Mouse (Mus musculus) liver, embryonic 15.5 days (tissue): Measurements from ENCODE around the gene Paip2b. TPM values are rescaled to one million over a fixed set of nuclear protein-coding genes. Genes with fewer than 3 reads are reported as not detected.

Experiments used
- ATAC-seq: fragments of 200-750 bp; cut with Nextera tagmentation; 2 replicates; pipeline ENCODE4 v1.8.0; 2017; ENCODE audit warnings: moderate number of reproducible peaks, mild to moderate bottlenecking, moderate library complexity; ENCODE audit not compliant: insufficient read depth
- H3K27ac ChIP-seq: fragments of 300-500 bp; sonication (generic); replicated peaks from 2 replicates; pipeline ENCODE4 v1.5.1; 2015; ENCODE audit warnings: mild to moderate bottlenecking, inconsistent platforms
- H3K27me3 ChIP-seq: fragments of 300-500 bp; sonication (generic); 2 replicates; pipeline ENCODE4 v1.6.1; 2015; ENCODE audit warnings: mild to moderate bottlenecking, inconsistent platforms
- H3K36me3 ChIP-seq: fragments of 300-500 bp; sonication (generic); replicated peaks from 2 replicates; pipeline ENCODE4 v1.6.1; 2015; ENCODE audit warnings: moderate library complexity, mild to moderate bottlenecking, inconsistent platforms
- H3K4me1 ChIP-seq: fragments of 300-500 bp; sonication (generic); replicated peaks from 2 replicates; pipeline ENCODE4 v1.6.1; 2015; ENCODE audit warnings: inconsistent platforms
- H3K4me2 ChIP-seq: fragments of 300-500 bp; sonication (generic); 2 replicates; pipeline ENCODE4 v1.6.1; 2015; ENCODE audit warnings: moderate library complexity, mild to moderate bottlenecking, inconsistent platforms
- H3K4me3 ChIP-seq: fragments of 300-500 bp; sonication (generic); replicated peaks from 2 replicates; pipeline ENCODE4 v1.5.1; 2015; ENCODE audit warnings: mild to moderate bottlenecking, inconsistent platforms
- H3K9ac ChIP-seq: fragments of 300-500 bp; sonication (generic); 2 replicates; pipeline ENCODE4 v1.6.1; 2015; ENCODE audit warnings: moderate library complexity, mild to moderate bottlenecking, inconsistent platforms
- H3K9me3 ChIP-seq: fragments of 300-500 bp; sonication (generic); replicated peaks from 2 replicates; pipeline ENCODE4 v1.6.1; 2016; ENCODE audit warnings: inconsistent platforms
- WGBS: fragments of 180-500 bp; shearing (Covaris S2); methylation state at CpG from one replicate; pipeline ENCODE4 v1.1.7; 2015; ENCODE audit warnings: mixed read lengths; ENCODE audit not compliant: insufficient replicate concordance; 5-methylcytosine and 5-hydroxymethylcytosine counted together
- polyA plus RNA-seq: library from polyadenylated mRNA; unstranded; fragments of >200 nt; fragmentation: Nextera tagmentation; extraction: Ambion mirVana; gene quantifications from 2 replicates; pipeline ENCODE4 v1.2.1, GENCODE M21; 2015

Gene Paip2b
- polyA plus RNA-seq: 3.3 and 3.7 TPM in 2 replicates

- no peaks in the 10 kb centered on the region for H3K36me3 ChIP-seq
- WGBS: under 1% methylated on average over 37 of the region's 37 CpGs
Observed at GRCm38 (mm10) chr6:83831606-83832123, at the start of gene Paip2b. Gene Paip2b, minus strand, starts transcription at chr6:83831741.

DNA sequence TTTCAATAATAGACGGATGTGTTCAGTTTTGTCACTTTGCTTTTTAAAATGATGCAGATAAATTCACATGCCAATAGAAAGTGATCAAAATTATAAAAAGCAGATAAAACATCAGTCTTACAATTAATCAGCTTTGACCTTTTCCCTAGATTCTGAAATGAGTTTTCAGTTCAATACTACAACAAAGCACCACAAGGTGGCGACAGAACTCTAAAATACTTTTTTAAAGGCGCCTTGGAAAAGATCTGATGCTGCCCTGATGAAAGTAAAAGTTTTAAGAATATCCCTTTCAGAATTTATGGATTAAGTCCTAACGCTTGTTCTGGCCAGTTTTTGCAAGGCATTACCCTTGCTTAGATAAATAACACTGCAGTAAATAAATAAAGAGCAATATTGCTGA lies 48.3 kb upstream of the Paip2b start:
- no peak overlapping the region for H3K27ac ChIP-seq
- no peak overlapping the region for H3K4me2 ChIP-seq
- no peak for ATAC-seq
- H3K9ac ChIP-seq: no peak overlapping the region
- H3K9me3 ChIP-seq: no peaks in the 10 kb centered on the region
- no peaks in the 10 kb centered on the region for H3K4me1 ChIP-seq
- H3K36me3 ChIP-seq: no peaks in the 10 kb centered on the region
- no peaks in the 10 kb centered on the region for H3K27me3 ChIP-seq
- WGBS: 4% methylated on average over 4 of the region's 4 CpGs
- no peak overlapping the region for H3K4me3 ChIP-seq

More at GRCm38 (mm10) chr6:83831606-83832123, at the start of gene Paip2b:
- H3K4me2 ChIP-seq: peak within 1 kb of the TSS; percentile 97
- peak within 1 kb of the TSS; percentile 67 for H3K4me3 ChIP-seq
- H3K4me1 ChIP-seq: peaks cover 17% of the 10 kb centered on the region
- peak; percentile 98 for ATAC-seq
- peak within 1 kb of the TSS; percentile 70 for H3K27ac ChIP-seq
- H3K9ac ChIP-seq: peak within 1 kb of the TSS; percentile 72
- H3K9me3 ChIP-seq: no peaks in the 10 kb centered on the region
- H3K27me3 ChIP-seq: no peaks in the 10 kb centered on the region

DNA sequence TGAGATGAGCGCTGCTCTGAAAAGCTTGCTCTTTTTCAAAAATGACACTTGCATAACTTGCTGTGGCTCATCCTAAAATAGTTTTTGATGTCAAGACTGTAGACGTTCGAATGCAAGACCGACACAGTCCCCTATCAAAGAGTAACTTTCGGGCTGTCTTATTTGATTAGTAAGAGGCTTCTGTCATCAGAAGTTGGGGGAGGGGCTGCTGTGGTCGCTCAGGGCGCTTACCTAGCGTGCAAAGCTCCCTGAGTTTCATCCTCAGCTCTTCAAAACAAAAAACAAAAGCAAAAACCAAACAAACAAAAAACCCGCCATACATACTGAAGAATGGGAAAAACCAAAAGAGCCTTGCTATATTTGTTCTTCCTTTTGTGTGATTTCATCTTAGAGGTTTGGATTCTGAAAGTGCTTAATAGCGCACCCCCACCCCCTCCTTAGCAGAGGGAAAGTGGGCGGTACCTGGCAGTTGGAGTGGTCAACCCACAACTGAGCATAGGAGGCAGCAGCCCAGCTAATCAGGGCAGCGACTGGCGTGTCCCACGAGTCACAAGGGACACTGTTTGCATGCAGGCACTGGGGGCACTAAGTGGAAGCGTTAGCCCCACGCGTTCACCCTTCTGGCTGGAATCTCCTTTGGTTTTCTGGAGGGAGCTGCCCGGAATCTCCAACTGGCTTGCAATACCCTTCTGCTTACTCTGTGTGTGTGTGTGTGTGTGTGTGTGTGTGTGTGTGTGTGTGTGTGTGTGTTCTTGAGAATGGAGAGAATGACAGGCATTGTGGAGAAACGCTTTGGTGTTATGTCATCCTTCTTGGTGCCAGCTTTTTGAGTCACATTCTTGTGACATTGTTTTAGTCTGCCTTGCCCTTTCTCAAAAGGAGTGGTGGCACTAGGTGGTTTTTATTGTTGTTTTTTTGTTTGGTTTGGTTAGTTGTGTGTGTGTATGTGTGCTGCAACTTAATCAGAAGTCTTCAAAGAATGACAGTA lies 36.4 kb upstream of the Paip2b start:
- Histone ChIP-seq H3K4me1 (peaks cover 18% of the 10 kb centered on the region), H3K27me3 (peaks cover 7% of the 10 kb centered on the region; the same call in 1 of the 2 replicates), H3K36me3 (no peaks in the 10 kb centered on the region), H3K9ac (peak overlapping the region; percentile 63), H3K4me3 (peak overlapping the region; percentile 68), H3K9me3 (no peaks in the 10 kb centered on the region), H3K27ac (no peak overlapping the region), H3K4me2 (peak overlapping the region; percentile 97)
- WGBS: 3% methylated on average over 19 of the region's 19 CpGs
- ATAC-seq: peak; percentile 23; the same call in 1 of the 2 replicates

GRCm38 (mm10) chr6:83866954-83867597 lies 35.5 kb upstream of the Paip2b start, which contains the start of gene Zfp638:
Gene Zfp638, plus strand, starts transcription at chr6:83867109.
- H3K27me3 ChIP-seq: peaks cover 7% of the 10 kb centered on the region; the same call in 1 of the 2 replicates
- H3K4me2 ChIP-seq: peak within 1 kb of the TSS; percentile 97
- peaks cover 18% of the 10 kb centered on the region for H3K4me1 ChIP-seq
- H3K4me3 ChIP-seq: peak within 1 kb of the TSS; percentile 68
- peak within 1 kb of the TSS; percentile 63 for H3K9ac ChIP-seq
- peak; percentile 95 for ATAC-seq
- H3K27ac ChIP-seq: peak within 1 kb of the TSS; percentile 26; the same call in 1 of the 2 replicates
- no peaks in the 10 kb centered on the region for H3K36me3 ChIP-seq
- no peaks in the 10 kb centered on the region for H3K9me3 ChIP-seq
- under 1% methylated on average over 50 of the region's 50 CpGs for WGBS

- peak overlapping the region; percentile 63; the same call in 1 of the 2 replicates for H3K9ac ChIP-seq
Observed at GRCm38 (mm10) chr6:83866423-83866822, 34.9 kb upstream of the Paip2b start.

GRCm38 (mm10) chr6:83863538-83863937 lies 32.0 kb upstream of the Paip2b start:
- Histone ChIP-seq H3K4me3 (no peak overlapping the region), H3K27ac (no peak overlapping the region), H3K9ac (no peak overlapping the region), H3K4me2 (no peak overlapping the region), H3K27me3 (peaks cover 3% of the 10 kb centered on the region; the same call in 1 of the 2 replicates), H3K4me1 (peaks cover 18% of the 10 kb centered on the region), H3K36me3 (no peaks in the 10 kb centered on the region), H3K9me3 (no peaks in the 10 kb centered on the region)
- ATAC-seq: no peak
- 37% methylated on average over 4 of the region's 4 CpGs for WGBS

More at GRCm38 (mm10) chr6:83866423-83866822, 34.9 kb upstream of the Paip2b start:
- H3K27me3 ChIP-seq: peaks cover 7% of the 10 kb centered on the region; the same call in 1 of the 2 replicates
- no peaks in the 10 kb centered on the region for H3K9me3 ChIP-seq
- H3K4me2 ChIP-seq: peak overlapping the region; percentile 97
- no peak for ATAC-seq
- no peaks in the 10 kb centered on the region for H3K36me3 ChIP-seq
- peak overlapping the region; percentile 68 for H3K4me3 ChIP-seq
- H3K4me1 ChIP-seq: peaks cover 18% of the 10 kb centered on the region
- no peak overlapping the region for H3K27ac ChIP-seq
- 31% methylated on average over 4 of the region's 4 CpGs for WGBS

DNA sequence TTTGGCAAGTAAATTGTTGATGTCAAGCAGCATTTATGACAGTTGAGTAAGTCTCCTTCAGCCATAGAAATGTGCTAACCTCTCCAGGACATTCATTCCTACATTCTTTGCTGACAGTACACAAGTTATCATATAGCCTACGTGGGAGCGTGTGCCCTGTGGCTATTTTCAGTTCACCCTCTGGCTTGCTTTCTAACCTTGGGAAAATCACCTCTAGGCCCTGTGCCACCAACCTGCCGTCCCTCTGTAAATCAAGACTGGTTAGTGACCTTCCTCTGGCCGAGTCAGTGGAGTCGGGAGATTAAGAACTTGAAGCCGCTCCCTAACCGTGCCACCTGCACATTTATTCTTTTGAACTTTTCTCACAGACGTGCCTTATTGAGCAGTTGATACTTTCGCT lies 28.5 kb upstream of the Paip2b start:
- Histone ChIP-seq H3K4me1 (no peaks in the 10 kb centered on the region), H3K9me3 (no peaks in the 10 kb centered on the region), H3K4me3 (no peak overlapping the region), H3K36me3 (no peaks in the 10 kb centered on the region), H3K9ac (no peak overlapping the region), H3K27ac (no peak overlapping the region), H3K27me3 (no peaks in the 10 kb centered on the region), H3K4me2 (no peak overlapping the region)
- WGBS: 71% methylated on average over 9 of the region's 9 CpGs
- ATAC-seq: no peak

GRCm38 (mm10) chr6:83857476-83857875 lies 25.9 kb upstream of the Paip2b start:
- Histone ChIP-seq H3K9ac (no peak overlapping the region), H3K27ac (no peak overlapping the region), H3K9me3 (no peaks in the 10 kb centered on the region), H3K4me1 (no peaks in the 10 kb centered on the region), H3K27me3 (no peaks in the 10 kb centered on the region), H3K4me2 (no peak overlapping the region), H3K36me3 (no peaks in the 10 kb centered on the region), H3K4me3 (no peak overlapping the region)
- 71% methylated on average over 5 of the region's 5 CpGs for WGBS
- ATAC-seq: no peak

DNA sequence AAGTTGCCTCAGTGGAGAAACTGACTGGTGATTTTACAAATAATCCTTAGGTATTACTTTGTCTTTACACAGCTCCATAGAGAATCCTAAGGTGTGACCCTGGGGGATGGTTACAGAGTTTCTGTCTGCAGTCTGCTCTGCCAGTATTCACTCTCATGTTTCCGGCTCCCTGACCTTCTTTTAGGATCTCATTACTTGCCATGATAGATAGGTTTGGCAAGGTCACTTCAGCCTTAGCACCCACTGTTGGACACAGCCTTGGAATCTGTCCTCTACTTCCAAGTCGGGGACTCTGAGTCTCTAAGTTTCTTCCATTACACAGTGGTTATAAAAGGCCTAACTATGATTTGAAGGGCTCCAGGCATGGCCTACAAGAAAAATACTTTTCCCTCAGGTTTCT lies 17.9 kb upstream of the Paip2b start:
- Histone ChIP-seq H3K4me1 (no peaks in the 10 kb centered on the region), H3K4me2 (no peak overlapping the region), H3K9me3 (no peaks in the 10 kb centered on the region), H3K27ac (no peak overlapping the region), H3K4me3 (no peak overlapping the region), H3K36me3 (no peaks in the 10 kb centered on the region), H3K27me3 (no peaks in the 10 kb centered on the region), H3K9ac (no peak overlapping the region)
- no peak for ATAC-seq
- 62% methylated on average over 2 of the region's 2 CpGs for WGBS

DNA sequence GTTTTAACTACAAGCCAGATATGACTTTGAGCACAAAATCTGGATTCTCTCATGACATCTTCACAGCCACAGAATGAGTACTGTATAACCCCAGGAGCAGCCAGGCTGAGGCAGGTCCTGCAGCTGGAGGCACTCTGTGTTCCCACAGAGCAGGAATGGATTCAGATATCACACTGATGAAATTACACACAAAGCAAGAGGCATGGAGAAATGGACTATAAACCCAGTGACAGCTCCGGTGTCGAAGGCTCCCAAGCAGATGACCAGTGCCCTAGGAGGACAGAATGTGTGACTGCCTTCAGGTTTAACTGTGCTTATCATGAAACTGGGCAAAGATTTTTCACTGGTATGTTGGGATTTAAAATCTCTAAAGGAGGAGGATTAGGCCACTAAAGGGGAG lies 14.6 kb upstream of the Paip2b start:
- no peaks in the 10 kb centered on the region for H3K9me3 ChIP-seq
- no peak overlapping the region for H3K4me3 ChIP-seq
- H3K36me3 ChIP-seq: no peaks in the 10 kb centered on the region
- WGBS: 71% methylated on average over 2 of the region's 2 CpGs
- H3K27ac ChIP-seq: no peak overlapping the region
- no peaks in the 10 kb centered on the region for H3K4me1 ChIP-seq
- H3K4me2 ChIP-seq: no peak overlapping the region
- no peak for ATAC-seq
- H3K27me3 ChIP-seq: no peaks in the 10 kb centered on the region
- H3K9ac ChIP-seq: no peak overlapping the region

GRCm38 (mm10) chr6:83844913-83845312 lies 13.4 kb upstream of the Paip2b start:
- no peaks in the 10 kb centered on the region for H3K36me3 ChIP-seq
- no peaks in the 10 kb centered on the region for H3K27me3 ChIP-seq
- H3K9ac ChIP-seq: no peak overlapping the region
- H3K4me1 ChIP-seq: no peaks in the 10 kb centered on the region
- no peak overlapping the region for H3K27ac ChIP-seq
- ATAC-seq: no peak
- H3K9me3 ChIP-seq: no peaks in the 10 kb centered on the region
- H3K4me3 ChIP-seq: no peak overlapping the region
- 61% methylated on average over 10 of the region's 10 CpGs for WGBS
- no peak overlapping the region for H3K4me2 ChIP-seq
